29 mouse cellular contexts compared by ENCODE assay signal in the genomic region with DNA sequence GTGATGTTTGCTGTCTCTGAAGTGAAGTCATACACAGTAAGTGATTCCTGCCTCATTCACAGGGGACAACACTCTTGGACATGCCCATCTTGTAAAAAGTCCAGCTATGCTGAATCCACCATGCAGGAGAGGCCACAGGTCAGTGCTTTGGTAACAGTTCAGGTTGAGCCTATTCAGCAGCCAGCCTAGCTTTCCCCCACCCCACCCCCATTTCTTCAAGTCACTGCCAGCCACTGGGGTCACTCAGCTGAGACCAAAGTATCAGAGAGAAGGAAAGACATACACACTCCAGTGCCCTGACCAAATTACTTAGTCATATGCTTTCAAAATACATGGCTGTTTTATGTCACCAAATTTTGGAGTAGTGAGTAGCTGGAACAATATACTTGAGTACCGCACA. TPM values are rescaled to one million over a fixed set of nuclear protein-coding genes. Genes with fewer than 3 reads are reported as not detected.
DNase-seq lines count a peak whose midpoint lies in the region; ATAC-seq lines count a peak whose summit lies in the region.
"Had no signal": no experiment of that assay in that cellular context is flagged by ENCODE, and none has a peak within 500 bp of the region (broad histone marks: within the 10 kb centered on the region; RNA-seq: fewer than 3 reads in every experiment).

No protein-coding gene starts in this region.

- WGBS in kidney, embryonic 14.5 days, result 79% methylated on average over 1 of the region's 1 CpGs

- ATAC-seq in kidney, embryonic 14.5 days (ENCODE audit: low FRiP score, low TSS enrichment), result no peak
- no peak for ATAC-seq in activated CD4-positive, CD25-positive, alpha-beta regulatory T cell, adult 4 months
- ATAC-seq: forebrain, embryonic 16.5 days; intestine, embryonic 16.5 days had no signal

- H3K27ac ChIP-seq in kidney, embryonic 14.5 days (ENCODE audit: low read depth, low read length), result no peak overlapping the region
- H3K27ac ChIP-seq: gastrocnemius, adult 2 months; hindbrain, embryonic 13.5 days; liver, embryonic 13.5 days; neural tube, embryonic 15.5 days had no signal

- peaks cover 9% of the 10 kb centered on the region for H3K4me1 ChIP-seq in kidney, embryonic 14.5 days (ENCODE audit: control insufficient read depth, insufficient read depth, low read length)
- H3K4me1 ChIP-seq: liver, embryonic 13.5 days had no signal

- H3K27me3 ChIP-seq in kidney, embryonic 14.5 days (ENCODE audit: control insufficient read depth, insufficient read depth, low read length), result no peaks in the 10 kb centered on the region
- H3K27me3 ChIP-seq: embryonic facial prominence, embryonic 13.5 days; hindbrain, embryonic 13.5 days; neural tube, embryonic 15.5 days had no signal

- no peak overlapping the region for H3K4me2 ChIP-seq in kidney, embryonic 14.5 days (replicated peaks; ENCODE audit: low read depth, low read length)
- H3K4me2 ChIP-seq: embryonic facial prominence, embryonic 13.5 days; heart, embryonic 11.5 days; hindbrain, embryonic 13.5 days; liver, embryonic 13.5 days; neural tube, embryonic 15.5 days had no signal

- H3K9ac ChIP-seq in kidney, embryonic 14.5 days (ENCODE audit: low read depth, low read length), result no peak overlapping the region
- H3K9ac ChIP-seq: embryonic facial prominence, embryonic 13.5 days; hindbrain, embryonic 13.5 days; liver, embryonic 13.5 days; neural tube, embryonic 15.5 days had no signal

- no peaks in the 10 kb centered on the region for H3K36me3 ChIP-seq in kidney, embryonic 14.5 days (ENCODE audit: control insufficient read depth, insufficient read depth, low read length)
- H3K36me3 ChIP-seq: embryonic facial prominence, embryonic 13.5 days; forebrain, embryonic 10.5 days; hindbrain, embryonic 13.5 days; liver, embryonic 13.5 days; neural tube, embryonic 15.5 days had no signal

- H3K4me3 ChIP-seq in kidney, embryonic 14.5 days (ENCODE audit: low read length), result no peak overlapping the region
- H3K4me3 ChIP-seq: embryonic facial prominence, embryonic 13.5 days; forebrain, embryonic 10.5 days; gastrocnemius, adult 2 months; hindbrain, embryonic 13.5 days; liver, embryonic 13.5 days; neural tube, embryonic 15.5 days had no signal

- no peaks in the 10 kb centered on the region for H3K9me3 ChIP-seq in kidney, embryonic 14.5 days (ENCODE audit: control insufficient read depth, low read length)
- H3K9me3 ChIP-seq: embryonic facial prominence, embryonic 13.5 days; forebrain, embryonic 10.5 days; hindbrain, embryonic 13.5 days; liver, embryonic 13.5 days; neural tube, embryonic 15.5 days had no signal

- DNase-seq in kidney, adult 11 months, result peak; percentile 25
- DNase-seq in kidney, adult 9 months, result peak; percentile 49
- peak; percentile 45 to 62 for DNase-seq in kidney, postnatal 36 days
- DNase-seq in thymus, postnatal 14 days, result no peak
- no peak for DNase-seq in adrenal gland, adult 2 months
- DNase-seq: adrenal gland, adult 8-10 months; cerebellum, adult 9-11 months; embryo, embryonic 11 days; gastrocnemius, adult 2 months; gastrocnemius, postnatal 36 days; heart, adult 18-20 months; heart, postnatal 36 days; liver, embryonic 13.5 days; lung, adult 18-20 months; lung, postnatal 10 days; midbrain, embryonic 14.5 days; retina, postnatal 1 day; right cerebral cortex, postnatal 14 days had no signal

RNA-seq across cellular contexts. Expression of gene Crabp1, which starts 21.5 kb away (rescaled TPM):
- polyA plus RNA-seq in kidney, embryonic 14.5 days (2014; fragmentation: Nextera tagmentation; extraction: Ambion mirVana), result 103 and 140 TPM in 2 replicates
- total RNA-seq in adrenal gland, adult 2 months (2021), result 10 to 100 TPM in 1 of 2 experiments, 1 to 10 TPM in 1; 9.1 to 13.6 TPM
- polyA plus RNA-seq in adrenal gland, adult 2 months (2012; rRNA removed), result 19.9 and 30.1 TPM in 2 replicates
- not detected for polyA plus RNA-seq in activated CD4-positive, CD25-positive, alpha-beta regulatory T cell, adult 4 months (2017; shearing (Covaris generic))
- total RNA-seq: heart, adult 18-20 months; heart, postnatal 36 days; MEL; monocyte, adult 5-6 weeks had no signal

RNA-seq across cellular contexts. Expression of gene Wdr61, which starts 51.8 kb away (rescaled TPM):
- 162 and 192 TPM in 2 replicates for polyA plus RNA-seq in kidney, embryonic 14.5 days (2014; fragmentation: Nextera tagmentation; extraction: Ambion mirVana)
- 10 to 100 TPM; 57.4 to 62.8 TPM for total RNA-seq in adrenal gland, adult 2 months (2021)
- polyA plus RNA-seq in adrenal gland, adult 2 months (2012; rRNA removed), result 10.4 and 10.5 TPM in 2 replicates
- 100 to 1,000 TPM; 123 to 134 TPM for polyA plus RNA-seq in activated CD4-positive, CD25-positive, alpha-beta regulatory T cell, adult 4 months (2017; shearing (Covaris generic))

Comparison
In these comparisons a context has a peak if more than half of its experiments do, and no peak if none do; other contexts are left out.
1. DNase-seq: peak in kidney, adult 11 months (single experiment), kidney, adult 9 months (single experiment) and kidney, postnatal 36 days (2 of 2); none in thymus, postnatal 14 days (single experiment) and adrenal gland, adult 2 months (single experiment).
2. RNA of gene Crabp1, which starts 21.5 kb away (polyA plus RNA-seq): 103 to 140 TPM in kidney, embryonic 14.5 days and 19.9 to 30.1 TPM in adrenal gland, adult 2 months; not detected in activated CD4-positive, CD25-positive, alpha-beta regulatory T cell, adult 4 months; every median in the first group is over 10 times any median in the second.
3. RNA of gene Wdr61, which starts 51.8 kb away (polyA plus RNA-seq): 162 to 192 TPM in kidney, embryonic 14.5 days and 123 to 134 TPM in activated CD4-positive, CD25-positive, alpha-beta regulatory T cell, adult 4 months; 10.4 to 10.5 TPM in adrenal gland, adult 2 months; every median in the first group is over 10 times any median in the second.